Mouse (Mus musculus) kidney, postnatal 0 days (tissue): ENCODE data around the gene Dtd1. TPM values are rescaled to one million over a fixed set of nuclear protein-coding genes. Genes with fewer than 3 reads are reported as not detected.

Experiments
- ATAC-seq: fragments of 200-750 bp; cut with Nextera tagmentation; replicated peaks from 2 replicates; pipeline ENCODE4 v1.8.0; 2017; ENCODE audit warnings: low read depth, moderate number of reproducible peaks, moderate TSS enrichment, moderate library complexity; ENCODE audit not compliant: low FRiP score
- DNase-seq: peaks from one replicate; pipeline ENCODE4 v3.0.0-alpha.2; 2016; ENCODE audit warnings: low spot score
- H3K27ac ChIP-seq: fragments of 300-500 bp; sonication (generic); 2 replicates; pipeline ENCODE4 v1.5.1; 2014; ENCODE audit warnings: mild to moderate bottlenecking
- H3K27me3 ChIP-seq: fragments of 300-500 bp; sonication (generic); 2 replicates; pipeline ENCODE4 v1.6.1; 2014; ENCODE audit warnings: low read length, mixed read lengths; ENCODE audit not compliant: insufficient read depth
- H3K36me3 ChIP-seq: fragments of 300-500 bp; sonication (generic); 2 replicates; pipeline ENCODE4 v1.6.1; 2014; ENCODE audit warnings: low read length, mixed read lengths; ENCODE audit not compliant: insufficient read depth
- H3K4me1 ChIP-seq: fragments of 300-500 bp; sonication (generic); replicated peaks from 2 replicates; pipeline ENCODE4 v1.6.1; 2014; ENCODE audit warnings: antibody characterized with exemption, low read length, mixed read lengths; ENCODE audit not compliant: insufficient read depth
- H3K4me2 ChIP-seq: fragments of 300-500 bp; sonication (generic); 2 replicates; pipeline ENCODE4 v1.6.1; 2014; ENCODE audit warnings: mild to moderate bottlenecking, low read length, moderate library complexity, mixed read lengths
- H3K4me3 ChIP-seq: fragments of 300-500 bp; sonication (generic); replicated peaks from 2 replicates; pipeline ENCODE4 v1.5.1; 2014; ENCODE audit warnings: low read depth, low read length
- H3K9ac ChIP-seq: fragments of 300-500 bp; sonication (generic); 2 replicates; pipeline ENCODE4 v1.6.1; 2014; ENCODE audit warnings: low read depth, low read length
- H3K9me3 ChIP-seq: fragments of 300-500 bp; sonication (generic); replicated peaks from 2 replicates; pipeline ENCODE4 v1.6.1; 2016; ENCODE audit warnings: low read length, inconsistent platforms, mixed read lengths
- CTCF ChIP-seq: IDR thresholded peaks from 2 replicates; pipeline ENCODE4 v1.5.1; 2016; ENCODE audit warnings: antibody characterized with exemption, low read depth, mild to moderate bottlenecking, moderate library complexity
- WGBS: fragments of 180-500 bp; shearing (Covaris S2); extraction: QIAGEN DNeasy Blood & Tissue Kit; methylation state at CpG from one replicate; pipeline ENCODE4 v1.1.7; 2014; 5-methylcytosine and 5-hydroxymethylcytosine counted together
- polyA plus RNA-seq: library from polyadenylated mRNA; unstranded; fragments of >200 nt; fragmentation: Nextera tagmentation; extraction: Ambion mirVana; gene quantifications from 2 replicates; pipeline ENCODE4 v1.2.1, GENCODE M21; 2015

The Dtd1 gene
- polyA plus RNA-seq, 1 experiment from 2014 or later: 59.9 TPM

- Histone ChIP-seq H3K9ac (no peak overlapping the region), H3K36me3 (no peaks in the 10 kb centered on the region), H3K4me2 (no peak overlapping the region), H3K9me3 (no peaks in the 10 kb centered on the region), H3K4me1 (no peaks in the 10 kb centered on the region), H3K27ac (no peak overlapping the region), H3K4me3 (no peak overlapping the region), H3K27me3 (no peaks in the 10 kb centered on the region)
- DNase-seq (no peak), ATAC-seq (no peak)
- no peak for TF ChIP-seq CTCF
- WGBS: 64% methylated on average over 8 of the region's 8 CpGs
These were observed 175.0 kb downstream of the Dtd1 start for GRCm38 (mm10) chr2:144774636-144775160.

- no peak for ATAC-seq
- no peak overlapping the region for H3K4me3 ChIP-seq
- no peak overlapping the region for H3K27ac ChIP-seq
- no peak for DNase-seq
- no peaks in the 10 kb centered on the region for H3K9me3 ChIP-seq
- H3K4me2 ChIP-seq: no peak overlapping the region
- H3K27me3 ChIP-seq: no peaks in the 10 kb centered on the region
- 91% methylated on average over 4 of the region's 4 CpGs for WGBS
- H3K36me3 ChIP-seq: no peaks in the 10 kb centered on the region
- no peaks in the 10 kb centered on the region for H3K4me1 ChIP-seq
- TF ChIP-seq CTCF: no peak
- H3K9ac ChIP-seq: no peak overlapping the region
These were observed 175.9 kb downstream of the Dtd1 start for GRCm38 (mm10) chr2:144775626-144776025.

- no peak for DNase-seq
- H3K9me3 ChIP-seq: no peaks in the 10 kb centered on the region
- 72% methylated on average over 7 of the region's 7 CpGs for whole genome bisulfite sequencing
- H3K36me3 ChIP-seq: no peaks in the 10 kb centered on the region
- no peak overlapping the region for H3K4me3 ChIP-seq
- H3K27me3 ChIP-seq: no peaks in the 10 kb centered on the region
- no peak for TF ChIP-seq CTCF
- H3K4me1 ChIP-seq: no peaks in the 10 kb centered on the region; the same call in 1 of the 2 replicates
- no peak overlapping the region for H3K9ac ChIP-seq
- H3K4me2 ChIP-seq: no peak overlapping the region
- no peak overlapping the region for H3K27ac ChIP-seq
- ATAC-seq: no peak
These were observed 179.6 kb downstream of the Dtd1 start for GRCm38 (mm10) chr2:144779263-144779662.

- Histone ChIP-seq H3K9me3 (no peaks in the 10 kb centered on the region), H3K4me3 (no peak overlapping the region), H3K27ac (no peak overlapping the region), H3K9ac (no peak overlapping the region), H3K4me1 (no peaks in the 10 kb centered on the region; the same call in 1 of the 2 replicates), H3K4me2 (no peak overlapping the region), H3K27me3 (no peaks in the 10 kb centered on the region), H3K36me3 (no peaks in the 10 kb centered on the region)
- ATAC-seq (no peak), DNase-seq (no peak)
- no peak for TF ChIP-seq CTCF
- whole genome bisulfite sequencing: 20% methylated on average over 5 of the region's 5 CpGs
These were observed 181.0 kb downstream of the Dtd1 start for GRCm38 (mm10) chr2:144780731-144781130.

GRCm38 (mm10) chr2:144781871-144782270 is 182.2 kb downstream of the Dtd1 start:
- Histone ChIP-seq H3K4me1 (no peaks in the 10 kb centered on the region; the same call in 1 of the 2 replicates), H3K9me3 (no peaks in the 10 kb centered on the region), H3K4me2 (no peak overlapping the region), H3K9ac (no peak overlapping the region), H3K4me3 (no peak overlapping the region), H3K36me3 (no peaks in the 10 kb centered on the region), H3K27me3 (no peaks in the 10 kb centered on the region), H3K27ac (no peak overlapping the region)
- DNase-seq (no peak), ATAC-seq (no peak)
- peak; percentile 11; the same call in 1 of the 2 replicates for TF ChIP-seq CTCF
- WGBS: 34% methylated on average over 3 of the region's 3 CpGs

- no peak for TF ChIP-seq CTCF
- Histone ChIP-seq H3K27me3 (no peaks in the 10 kb centered on the region), H3K4me3 (no peak overlapping the region), H3K36me3 (no peaks in the 10 kb centered on the region), H3K9ac (no peak overlapping the region), H3K4me1 (no peaks in the 10 kb centered on the region; the same call in 1 of the 2 replicates), H3K27ac (no peak overlapping the region), H3K9me3 (no peaks in the 10 kb centered on the region), H3K4me2 (no peak overlapping the region)
- WGBS: 50% methylated on average over 4 of the region's 4 CpGs
- ATAC-seq: no peak
- DNase-seq: no peak
These were observed 182.8 kb downstream of the Dtd1 start for GRCm38 (mm10) chr2:144782481-144782880.

- Histone ChIP-seq H3K9me3 (no peaks in the 10 kb centered on the region), H3K4me1 (no peaks in the 10 kb centered on the region; the same call in 1 of the 2 replicates), H3K4me2 (no peak overlapping the region), H3K36me3 (no peaks in the 10 kb centered on the region), H3K9ac (no peak overlapping the region), H3K27ac (no peak overlapping the region), H3K4me3 (no peak overlapping the region), H3K27me3 (no peaks in the 10 kb centered on the region)
- 76% methylated on average over 1 of the region's 1 CpGs for WGBS
- no peak for DNase-seq
- ATAC-seq: no peak
- TF ChIP-seq CTCF: no peak
These were observed 183.5 kb downstream of the Dtd1 start for GRCm38 (mm10) chr2:144783190-144783589.
